In the genomic region with DNA sequence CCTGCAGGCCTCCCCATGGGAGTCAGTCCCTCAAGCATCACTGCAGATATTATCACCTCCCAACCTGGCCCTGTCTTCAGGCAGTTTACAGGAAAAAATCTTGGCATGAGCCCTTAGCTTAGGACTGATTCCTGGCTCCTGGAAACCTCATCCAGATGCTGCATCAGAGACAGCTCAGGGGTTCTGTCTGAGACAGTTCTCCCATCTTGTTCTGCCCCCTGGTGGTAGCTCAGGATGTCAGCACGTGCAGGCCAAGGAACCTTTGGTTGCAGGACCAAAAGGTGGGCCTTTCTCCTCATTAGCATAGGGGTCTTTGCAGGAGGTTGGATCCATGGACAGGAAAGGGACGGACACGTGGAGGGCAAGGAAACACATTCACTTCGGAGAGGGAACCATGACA, we compare ENCODE assay signal across 12 mouse cellular contexts. TPM values are rescaled to one million over a fixed set of nuclear protein-coding genes. Genes with fewer than 3 reads are reported as not detected.
A peak's percentile ranks its signal among the peaks of the same experiment; 100 is the strongest.
DNase-seq lines count a peak whose midpoint lies in the region; TF ChIP-seq lines count a peak whose summit lies in the region.
"Not testable (repeated sequence)": the region's sequence is repeated elsewhere in the genome, so short reads cannot be mapped to it uniquely, and the experiment has no call there.
"Had no signal": no experiment of that assay in that cellular context is flagged by ENCODE, and none has a peak within 500 bp of the region (broad histone marks: within the 10 kb centered on the region; RNA-seq: fewer than 3 reads in every experiment).

No protein-coding gene starts in this region.

- not testable (repeated sequence) for TF ChIP-seq POLR2A in brain, embryonic 14.5 days (IDR thresholded peaks at IDR 0.05; ENCODE audit: borderline replicate concordance, extremely low read depth, insufficient read depth, insufficient read length, poor library complexity, severe bottlenecking)

- H3K27ac ChIP-seq in gastrocnemius, adult 2 months, result not testable (repeated sequence)

- TF ChIP-seq CTCF in brain, embryonic 14.5 days (IDR thresholded peaks at IDR 0.05; ENCODE audit: borderline replicate concordance, extremely low read depth, insufficient read depth, insufficient read length), result peak; percentile 28; the same call in 1 of the 2 replicates
- peak; percentile 47 for TF ChIP-seq CTCF in gastrocnemius, adult 2 months (IDR thresholded peaks at IDR 0.05)

- intact Hi-C loops in gastrocnemius, adult 2 months (cut with DNase I), result not testable (repeated sequence)

- peak; percentile 36 for DNase-seq in brain, embryonic 14.5 days (ENCODE audit: low read depth)
- DNase-seq in embryo, embryonic 10.5 days (ENCODE audit: low spot score), result peak; percentile 57
- DNase-seq in gastrocnemius, adult 2 months, result not testable (repeated sequence)
- DNase-seq in induced T-regulatory cell, adult 2 months (ENCODE audit: low read depth), result peak; percentile 2
- peak; percentile 28 to 44 for DNase-seq in left cerebral cortex, adult 18-20 months (ENCODE audit: low spot score in 2 of 2)
- peak; percentile 4 for DNase-seq in lung, postnatal 36 days
- DNase-seq in retina, embryonic 14.5 days (ENCODE audit: low spot score), result peak; percentile 62

- H3K4me3 ChIP-seq in gastrocnemius, adult 2 months, result not testable (repeated sequence)

RNA-seq across cellular contexts. Expression of gene 1700018G05Rik, which starts 1.5 kb away (rescaled TPM):
- not detected in 2 replicates for polyA plus RNA-seq in brain, embryonic 14.5 days (2012; rRNA removed)
- not detected for total RNA-seq in gastrocnemius, adult 2 months (2021)
- total RNA-seq in left cerebral cortex, adult 18-20 months (2021), result not detected
- total RNA-seq: gastrocnemius, postnatal 25 days; heart, postnatal 25 days; layer of hippocampus, adult 18-20 months; megakaryocyte-erythroid progenitor cell, adult 5-6 weeks had no signal
- polyA plus RNA-seq: liver, embryonic 11.5 days had no signal

RNA-seq across cellular contexts. Expression of gene 1700011M02Rik, which starts 18.0 kb away (rescaled TPM):
- polyA plus RNA-seq in brain, embryonic 14.5 days (2012; rRNA removed), result not detected in 2 replicates
- total RNA-seq in gastrocnemius, adult 2 months (2021), result not detected
- not detected for total RNA-seq in left cerebral cortex, adult 18-20 months (2021)
- total RNA-seq: gastrocnemius, postnatal 25 days; heart, postnatal 25 days; layer of hippocampus, adult 18-20 months; megakaryocyte-erythroid progenitor cell, adult 5-6 weeks had no signal
- polyA plus RNA-seq: liver, embryonic 11.5 days had no signal

RNA-seq across cellular contexts. Expression of gene Dmrtc1a, which starts 18.2 kb away (rescaled TPM):
- 1.0 and 1.2 TPM in 2 replicates for polyA plus RNA-seq in brain, embryonic 14.5 days (2012; rRNA removed)
- total RNA-seq in gastrocnemius, adult 2 months (2021), result not detected
- 1 to 10 TPM; 6.5 to 7.9 TPM for total RNA-seq in left cerebral cortex, adult 18-20 months (2021)
- total RNA-seq: gastrocnemius, postnatal 25 days; megakaryocyte-erythroid progenitor cell, adult 5-6 weeks had no signal

RNA-seq across cellular contexts. Expression of gene 1700031F05Rik, which starts 58.9 kb away (rescaled TPM):
- polyA plus RNA-seq in brain, embryonic 14.5 days (2012; rRNA removed), result not detected in 2 replicates
- not detected for total RNA-seq in gastrocnemius, adult 2 months (2021)
- not detected for total RNA-seq in left cerebral cortex, adult 18-20 months (2021)
- total RNA-seq: gastrocnemius, postnatal 25 days; heart, postnatal 25 days; layer of hippocampus, adult 18-20 months; megakaryocyte-erythroid progenitor cell, adult 5-6 weeks had no signal
- polyA plus RNA-seq: liver, embryonic 11.5 days had no signal

Comparison
In these comparisons a context has a peak if more than half of its experiments do, and no peak if none do; other contexts are left out.
1. RNA of gene Dmrtc1a, which starts 18.2 kb away (total RNA-seq): 6.5 to 7.9 TPM in left cerebral cortex, adult 18-20 months; not detected in gastrocnemius, adult 2 months; every median in the first group is over 4 times any median in the second.